Mouse (Mus musculus) embryo, embryonic 10 days (tissue): ENCODE measurements at regions not wholly inside any gene's neighbourhood (a gene's known extent, or its start where the extent isn't known, plus 50 kb on each side); places are given as distances from the start of the nearest gene placed in this dataset.

Source experiments
- DNase-seq: peaks from one replicate; pipeline ENCODE4 v3.0.0-alpha.2; 2015; ENCODE audit warnings: low spot score

- no peak for DNase-seq
These were observed 495.2 kb upstream of the 1700015G11Rik start for GRCm38 (mm10) chr7:52510686-52511085.

- DNase-seq: no peak
These were observed 492.5 kb upstream of the 1700015G11Rik start for GRCm38 (mm10) chr7:52507988-52508387.

- DNase-seq: peak; percentile 9
These were observed 451.6 kb upstream of the 1700015G11Rik start for GRCm38 (mm10) chr7:52467135-52467534.

- no peak for DNase-seq
These were observed 451.1 kb upstream of the 1700015G11Rik start for GRCm38 (mm10) chr7:52466585-52466984.
